Mouse (Mus musculus) forebrain, embryonic 10.5 days (tissue): Measurements from ENCODE around the gene Slc12a7. TPM values are rescaled to one million over a fixed set of nuclear protein-coding genes. Genes with fewer than 3 reads are reported as not detected.
A peak's percentile ranks its signal among the peaks of the same experiment; 100 is the strongest.

Source experiments
- DNase-seq: peaks from one replicate; pipeline ENCODE4 v3.0.0-alpha.2; 2017; ENCODE audit warnings: low spot score; ENCODE audit errors: extremely low spot score
- H3K27ac ChIP-seq: fragments of 300-500 bp; sonication (generic); 2 replicates; pipeline ENCODE4 v1.5.1; 2016; ENCODE audit warnings: mild to moderate bottlenecking
- H3K27me3 ChIP-seq: fragments of 300-500 bp; sonication (generic); 2 replicates; pipeline ENCODE4 v1.6.1; 2016; ENCODE audit warnings: mild to moderate bottlenecking; ENCODE audit not compliant: poor library complexity, severe bottlenecking
- H3K36me3 ChIP-seq: fragments of 300-500 bp; sonication (generic); replicated peaks from 2 replicates; pipeline ENCODE4 v1.6.1; 2016; ENCODE audit warnings: mild to moderate bottlenecking, moderate library complexity
- H3K4me1 ChIP-seq: fragments of 300-500 bp; sonication (generic); 2 replicates; pipeline ENCODE4 v1.6.1; 2016
- H3K4me3 ChIP-seq: fragments of 300-500 bp; sonication (generic); 2 replicates; pipeline ENCODE4 v1.5.1; 2016; ENCODE audit warnings: mild to moderate bottlenecking, moderate library complexity
- H3K9me3 ChIP-seq: fragments of 300-500 bp; sonication (generic); 2 replicates; pipeline ENCODE4 v1.6.1; 2016; ENCODE audit warnings: mild to moderate bottlenecking, moderate library complexity
- WGBS: fragments of 180-500 bp; shearing (Covaris S2); methylation state at CpG from one replicate; pipeline ENCODE4 v1.1.7; 2016; 5-methylcytosine and 5-hydroxymethylcytosine counted together
- polyA plus RNA-seq: library from polyadenylated mRNA; unstranded; fragments of >200 nt; fragmentation: Nextera tagmentation; extraction: Ambion mirVana; gene quantifications from 2 replicates; pipeline ENCODE4 v1.2.1, GENCODE M21; 2016

Slc12a7 gene
- polyA plus RNA-seq, 1 experiment from 2014 or later, result 57.5 TPM

DNA sequence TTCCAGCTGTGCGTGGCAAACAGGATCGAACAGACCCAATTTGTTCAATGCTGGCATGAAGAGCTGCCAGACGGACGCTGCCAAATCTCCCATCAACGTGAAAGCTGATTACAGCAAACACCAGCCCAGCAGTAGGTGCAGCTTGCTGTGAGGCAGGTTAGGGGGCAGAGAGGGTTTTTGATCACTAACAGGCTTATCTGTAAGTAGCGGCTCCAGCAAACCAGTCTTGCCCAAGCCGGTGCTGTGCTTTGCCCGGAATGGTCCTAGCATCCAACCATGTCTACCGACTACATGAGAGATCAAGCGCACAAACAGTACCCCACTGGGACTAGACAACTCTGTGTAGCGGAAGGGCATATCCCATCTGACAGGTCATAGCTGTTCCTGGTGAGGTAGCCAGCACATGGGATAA, 106.2 kb downstream of the Slc12a7 start:
- Histone ChIP-seq H3K27me3 (peaks cover 4% of the 10 kb centered on the region; the same call in 1 of the 2 replicates), H3K4me3 (no peak overlapping the region), H3K36me3 (0 out of 2 replicates have a peak, but pooled peaks cover 3% of the 10 kb centered on the region), H3K9me3 (no peaks in the 10 kb centered on the region), H3K27ac (no peak overlapping the region), H3K4me1 (peaks cover 18% of the 10 kb centered on the region)
- WGBS, result 74% methylated on average over 11 of the region's 11 CpGs
- no peak for DNase-seq

GRCm38 (mm10) chr13:73839740-73840139, 106.8 kb downstream of the Slc12a7 start:
- WGBS, result 81% methylated on average over 4 of the region's 4 CpGs
- Histone ChIP-seq H3K36me3 (0 out of 2 replicates have a peak, but pooled peaks cover 3% of the 10 kb centered on the region), H3K4me1 (peaks cover 15% of the 10 kb centered on the region), H3K4me3 (no peak overlapping the region), H3K9me3 (no peaks in the 10 kb centered on the region), H3K27ac (no peak overlapping the region), H3K27me3 (peaks cover 6% of the 10 kb centered on the region)
- DNase-seq, result no peak

GRCm38 (mm10) chr13:73842696-73843095, 109.8 kb downstream of the Slc12a7 start:
- peaks cover 29% of the 10 kb centered on the region for H3K4me1 ChIP-seq

GRCm38 (mm10) chr13:73846589-73847464, 113.9 kb downstream of the Slc12a7 start:
- Histone ChIP-seq H3K4me3 (peak overlapping the region; percentile 78), H3K4me1 (peaks cover 21% of the 10 kb centered on the region), H3K27ac (peak overlapping the region; percentile 82), H3K9me3 (no peaks in the 10 kb centered on the region), H3K36me3 (no peaks in the 10 kb centered on the region), H3K27me3 (peaks cover 47% of the 10 kb centered on the region)
- under 1% methylated on average over 58 of the region's 65 CpGs for WGBS
- DNase-seq, result no peak

More at GRCm38 (mm10) chr13:73842696-73843095, 109.8 kb downstream of the Slc12a7 start:
- DNase-seq, result no peak
- Histone ChIP-seq H3K9me3 (no peaks in the 10 kb centered on the region), H3K27ac (no peak overlapping the region), H3K27me3 (peaks cover 36% of the 10 kb centered on the region), H3K4me3 (no peak overlapping the region), H3K36me3 (0 out of 2 replicates have a peak, but pooled peaks cover 3% of the 10 kb centered on the region)

GRCm38 (mm10) chr13:73847465-73847836, 114.6 kb downstream of the Slc12a7 start, which contains the start of gene Nkd2:
TSS of gene Nkd2 (minus strand) at chr13:73847631.
- peak within 1 kb of the TSS; percentile 82 for H3K27ac ChIP-seq
- H3K4me3 ChIP-seq, result peak within 1 kb of the TSS; percentile 78
- H3K4me1 ChIP-seq, result peaks cover 21% of the 10 kb centered on the region
- H3K36me3 ChIP-seq, result no peaks in the 10 kb centered on the region
- peaks cover 47% of the 10 kb centered on the region for H3K27me3 ChIP-seq
- H3K9me3 ChIP-seq, result no peaks in the 10 kb centered on the region
- peak; percentile 84 for DNase-seq
- 1% methylated on average over 38 of the region's 38 CpGs for WGBS

Other genes starting within 250 kb of the Slc12a7 start
- 0.11 and 0.22 TPM in 2 replicates for gene Slc6a3, start 196.3 kb upstream of the Slc12a7 start, polyA plus RNA-seq
- 103 and 104 TPM in 2 replicates for gene Clptm1l, start 129.1 kb upstream of the Slc12a7 start, polyA plus RNA-seq
- gene Tert, start 106.2 kb upstream of the Slc12a7 start, polyA plus RNA-seq, result 7.5 and 7.6 TPM in 2 replicates
- gene Slc6a18, start 55.1 kb upstream of the Slc12a7 start, polyA plus RNA-seq, result not detected in 2 replicates
- gene Slc6a19, start 28.2 kb upstream of the Slc12a7 start, polyA plus RNA-seq, result 0.06 and 0.10 TPM in 2 replicates
- gene Nkd2, start 114.5 kb downstream of the Slc12a7 start, polyA plus RNA-seq, result 15.9 and 16.3 TPM in 2 replicates
- gene Trip13, start 204.7 kb downstream of the Slc12a7 start, polyA plus RNA-seq, result 78.8 and 83.3 TPM in 2 replicates
- gene Brd9, start 204.7 kb downstream of the Slc12a7 start, polyA plus RNA-seq, result 52.6 and 53.6 TPM in 2 replicates
- gene Zdhhc11, start 230.8 kb downstream of the Slc12a7 start, polyA plus RNA-seq, result not detected in 2 replicates